Mouse (Mus musculus) stomach, embryonic 15.5 days (tissue): ENCODE measurements at regions not wholly inside any gene's neighbourhood (a gene's known extent, or its start where the extent isn't known, plus 50 kb on each side); places are given as distances from the start of the nearest gene placed in this dataset.

ENCODE experiments used
- ATAC-seq: fragments of 200-750 bp; cut with Nextera tagmentation; 2 replicates; pipeline ENCODE4 v1.8.0; 2017; ENCODE audit warnings: low read depth, moderate number of reproducible peaks, moderate TSS enrichment; ENCODE audit not compliant: insufficient read depth, low FRiP score
- H3K27ac ChIP-seq: fragments of 300-500 bp; sonication (generic); 2 replicates; pipeline ENCODE4 v1.5.1; 2015; ENCODE audit warnings: mild to moderate bottlenecking, inconsistent platforms
- H3K27me3 ChIP-seq: fragments of 300-500 bp; sonication (generic); replicated peaks from 2 replicates; pipeline ENCODE4 v1.6.1; 2015; ENCODE audit warnings: inconsistent platforms
- H3K36me3 ChIP-seq: fragments of 300-500 bp; sonication (generic); 2 replicates; pipeline ENCODE4 v1.6.1; 2015; ENCODE audit warnings: inconsistent platforms
- H3K4me1 ChIP-seq: fragments of 300-500 bp; sonication (generic); 2 replicates; pipeline ENCODE4 v1.6.1; 2015; ENCODE audit warnings: inconsistent platforms
- H3K4me2 ChIP-seq: fragments of 300-500 bp; sonication (generic); 2 replicates; pipeline ENCODE4 v1.6.1; 2015; ENCODE audit warnings: mild to moderate bottlenecking, inconsistent platforms
- H3K4me3 ChIP-seq: fragments of 300-500 bp; sonication (generic); replicated peaks from 2 replicates; pipeline ENCODE4 v1.5.1; 2015; ENCODE audit warnings: inconsistent platforms
- H3K9ac ChIP-seq: fragments of 300-500 bp; sonication (generic); 2 replicates; pipeline ENCODE4 v1.6.1; 2015; ENCODE audit warnings: inconsistent platforms
- H3K9me3 ChIP-seq: fragments of 300-500 bp; sonication (generic); 2 replicates; pipeline ENCODE4 v1.6.1; 2016; ENCODE audit warnings: inconsistent platforms
- WGBS: fragments of 180-500 bp; shearing (Covaris S2); methylation state at CpG from one replicate; pipeline ENCODE4 v1.1.7; 2015; 5-methylcytosine and 5-hydroxymethylcytosine counted together

- H3K4me2 ChIP-seq, result no peak overlapping the region
- H3K4me3 ChIP-seq, result no peak overlapping the region
- H3K9ac ChIP-seq, result no peak overlapping the region
- no peak overlapping the region for H3K27ac ChIP-seq
- H3K27me3 ChIP-seq, result no peaks in the 10 kb centered on the region
- H3K4me1 ChIP-seq, result no peaks in the 10 kb centered on the region
- peak; percentile 47; the same call in 1 of the 2 replicates for ATAC-seq
- H3K9me3 ChIP-seq, result no peaks in the 10 kb centered on the region
- WGBS, result 41% methylated on average over 7 of the region's 7 CpGs
- no peaks in the 10 kb centered on the region for H3K36me3 ChIP-seq
Measured at GRCm38 (mm10) chr12:82085771-82086400, 83.2 kb upstream of the Sipa1l1 start.

DNA sequence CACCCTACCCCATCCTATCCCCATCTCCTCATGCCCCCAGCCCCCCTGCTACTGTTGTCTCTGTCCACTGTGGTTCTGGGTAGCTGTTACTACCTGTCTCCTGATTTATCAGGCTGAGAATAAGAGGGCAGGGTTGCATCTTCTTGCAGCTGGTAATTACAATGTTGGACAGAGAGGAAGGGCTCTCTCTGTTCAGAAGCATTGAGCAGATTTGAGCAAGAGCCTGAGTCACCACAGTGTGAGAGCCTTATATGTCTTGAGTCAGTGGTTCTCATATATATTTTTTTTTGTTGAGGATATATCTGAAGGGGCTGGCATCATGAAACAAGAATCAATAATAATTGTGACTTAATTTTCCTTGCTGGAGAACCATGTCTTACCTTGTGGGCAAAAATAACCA, 82.7 kb upstream of the Sipa1l1 start:
- ATAC-seq, result no peak
- H3K9me3 ChIP-seq, result no peaks in the 10 kb centered on the region
- no peaks in the 10 kb centered on the region for H3K4me1 ChIP-seq
- no peak overlapping the region for H3K9ac ChIP-seq
- H3K27ac ChIP-seq, result no peak overlapping the region
- no peaks in the 10 kb centered on the region for H3K27me3 ChIP-seq
- H3K4me3 ChIP-seq, result no peak overlapping the region
- H3K4me2 ChIP-seq, result no peak overlapping the region
- no peaks in the 10 kb centered on the region for H3K36me3 ChIP-seq

GRCm38 (mm10) chr12:82089288-82089687, 79.8 kb upstream of the Sipa1l1 start:
- H3K27me3 ChIP-seq, result no peaks in the 10 kb centered on the region
- WGBS, result 87% methylated on average over 6 of the region's 6 CpGs
- no peak overlapping the region for H3K27ac ChIP-seq
- H3K36me3 ChIP-seq, result no peaks in the 10 kb centered on the region
- no peaks in the 10 kb centered on the region for H3K9me3 ChIP-seq
- H3K4me1 ChIP-seq, result no peaks in the 10 kb centered on the region
- H3K9ac ChIP-seq, result no peak overlapping the region
- H3K4me3 ChIP-seq, result no peak overlapping the region
- ATAC-seq, result no peak
- no peak overlapping the region for H3K4me2 ChIP-seq

DNA sequence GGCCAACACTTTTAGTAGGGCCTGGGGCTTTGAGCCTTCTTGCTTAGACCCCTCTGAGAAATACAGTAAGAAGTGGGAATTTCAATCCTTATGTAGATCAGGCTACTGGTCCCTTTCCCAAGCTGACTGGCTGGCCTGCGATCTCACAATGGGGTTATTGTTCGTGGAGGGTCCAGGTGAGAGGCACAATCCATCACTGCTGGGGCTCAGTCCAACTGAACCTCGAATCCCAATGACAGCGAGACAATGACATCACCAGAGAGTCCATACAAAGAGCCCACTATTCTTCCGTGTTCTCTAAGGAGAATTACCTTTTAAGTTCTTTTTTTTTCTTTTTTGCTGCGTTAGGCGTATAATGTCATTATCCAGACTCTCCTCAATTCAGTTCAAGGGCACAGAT, 75.8 kb upstream of the Sipa1l1 start:
- Histone ChIP-seq H3K27me3 (no peaks in the 10 kb centered on the region), H3K27ac (no peak overlapping the region), H3K9ac (no peak overlapping the region), H3K9me3 (no peaks in the 10 kb centered on the region), H3K4me1 (no peaks in the 10 kb centered on the region), H3K4me3 (no peak overlapping the region), H3K36me3 (no peaks in the 10 kb centered on the region), H3K4me2 (no peak overlapping the region)
- 46% methylated on average over 7 of the region's 7 CpGs for WGBS
- no peak for ATAC-seq

DNA sequence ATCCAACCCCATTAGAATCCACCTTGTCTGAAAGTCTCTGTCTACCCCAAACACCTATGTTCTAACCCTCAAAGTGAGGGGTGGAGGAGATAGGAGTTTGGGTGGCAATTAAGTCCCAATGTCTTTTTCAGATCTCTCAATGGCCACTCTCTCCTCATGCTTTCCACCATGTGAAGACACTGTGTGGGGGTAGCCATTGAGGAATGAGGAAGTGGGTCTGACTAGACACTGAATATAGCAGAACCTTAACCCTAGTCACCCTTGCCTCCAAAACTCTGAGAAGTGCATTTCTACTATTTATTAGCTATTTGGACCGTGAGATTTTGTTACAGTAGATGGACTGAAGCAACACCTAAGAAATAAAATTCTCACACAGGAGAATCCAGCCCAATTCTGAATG, 73.7 kb upstream of the Sipa1l1 start:
- Histone ChIP-seq H3K4me1 (no peaks in the 10 kb centered on the region), H3K4me2 (no peak overlapping the region), H3K27ac (no peak overlapping the region), H3K9ac (no peak overlapping the region), H3K27me3 (no peaks in the 10 kb centered on the region), H3K9me3 (no peaks in the 10 kb centered on the region), H3K4me3 (no peak overlapping the region), H3K36me3 (no peaks in the 10 kb centered on the region)
- ATAC-seq, result no peak
- 73% methylated on average over 1 of the region's 1 CpGs for WGBS

GRCm38 (mm10) chr12:82097126-82097525, 72.0 kb upstream of the Sipa1l1 start:
- no peak overlapping the region for H3K4me2 ChIP-seq
- H3K9ac ChIP-seq, result no peak overlapping the region
- no peaks in the 10 kb centered on the region for H3K27me3 ChIP-seq
- H3K9me3 ChIP-seq, result no peaks in the 10 kb centered on the region
- no peak for ATAC-seq
- H3K4me1 ChIP-seq, result no peaks in the 10 kb centered on the region
- whole genome bisulfite sequencing, result 68% methylated on average over 6 of the region's 6 CpGs
- H3K36me3 ChIP-seq, result no peaks in the 10 kb centered on the region
- no peak overlapping the region for H3K27ac ChIP-seq
- H3K4me3 ChIP-seq, result no peak overlapping the region

DNA sequence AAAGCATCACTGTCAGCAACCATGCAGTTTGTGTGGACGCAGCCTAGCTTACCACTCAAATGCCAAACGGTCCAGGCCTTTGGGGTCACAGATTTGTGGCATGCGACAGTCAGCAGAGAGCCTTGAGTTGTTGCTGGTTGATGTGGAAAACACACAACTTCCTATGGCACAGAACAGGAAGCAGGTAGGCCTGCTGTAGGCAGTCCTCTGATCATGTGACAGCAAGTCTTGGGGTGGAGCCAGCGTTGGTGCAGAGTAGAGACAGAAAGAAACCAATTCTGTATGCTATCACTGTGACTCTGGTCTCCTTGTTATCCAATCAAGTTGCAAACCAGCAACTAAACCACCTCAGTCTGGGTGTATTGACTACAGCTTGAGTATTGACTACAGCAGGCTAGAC, 71.5 kb upstream of the Sipa1l1 start:
- Histone ChIP-seq H3K4me2 (no peak overlapping the region), H3K4me1 (no peaks in the 10 kb centered on the region), H3K9me3 (no peaks in the 10 kb centered on the region), H3K4me3 (no peak overlapping the region), H3K9ac (no peak overlapping the region), H3K36me3 (no peaks in the 10 kb centered on the region), H3K27me3 (no peaks in the 10 kb centered on the region), H3K27ac (no peak overlapping the region)
- no peak for ATAC-seq
- WGBS, result 82% methylated on average over 4 of the region's 4 CpGs

GRCm38 (mm10) chr12:82104211-82104610, 64.9 kb upstream of the Sipa1l1 start:
- Histone ChIP-seq H3K4me1 (peaks cover 10% of the 10 kb centered on the region), H3K27ac (peak overlapping the region; percentile 55; the same call in 1 of the 2 replicates), H3K9ac (no peak overlapping the region), H3K4me3 (no peak overlapping the region), H3K9me3 (no peaks in the 10 kb centered on the region), H3K36me3 (no peaks in the 10 kb centered on the region), H3K27me3 (no peaks in the 10 kb centered on the region), H3K4me2 (no peak overlapping the region)
- 66% methylated on average over 10 of the region's 10 CpGs for WGBS
- ATAC-seq, result no peak

- no peaks in the 10 kb centered on the region for H3K27me3 ChIP-seq
- no peaks in the 10 kb centered on the region for H3K36me3 ChIP-seq
- no peak overlapping the region for H3K9ac ChIP-seq
- no peak; the same call in 1 of the 2 replicates for ATAC-seq
- peaks cover 10% of the 10 kb centered on the region for H3K4me1 ChIP-seq
- H3K27ac ChIP-seq, result peak overlapping the region; percentile 55; the same call in 1 of the 2 replicates
- H3K9me3 ChIP-seq, result no peaks in the 10 kb centered on the region
- WGBS, result 43% methylated on average over 17 of the region's 17 CpGs
- H3K4me3 ChIP-seq, result no peak overlapping the region
- H3K4me2 ChIP-seq, result peak overlapping the region; percentile 20; the same call in 1 of the 2 replicates
Measured at GRCm38 (mm10) chr12:82105184-82106031, 63.7 kb upstream of the Sipa1l1 start.

GRCm38 (mm10) chr12:82115766-82116165, 53.4 kb upstream of the Sipa1l1 start:
- Histone ChIP-seq H3K4me2 (no peak overlapping the region), H3K4me1 (no peaks in the 10 kb centered on the region), H3K4me3 (no peak overlapping the region), H3K27me3 (no peaks in the 10 kb centered on the region), H3K27ac (no peak overlapping the region), H3K9ac (no peak overlapping the region), H3K36me3 (no peaks in the 10 kb centered on the region), H3K9me3 (no peaks in the 10 kb centered on the region)
- ATAC-seq, result no peak
- 39% methylated on average over 7 of the region's 7 CpGs for WGBS
